Mouse (Mus musculus): ENCODE measurements around the gene Fkbp10.

The Fkbp10 gene

DNA sequence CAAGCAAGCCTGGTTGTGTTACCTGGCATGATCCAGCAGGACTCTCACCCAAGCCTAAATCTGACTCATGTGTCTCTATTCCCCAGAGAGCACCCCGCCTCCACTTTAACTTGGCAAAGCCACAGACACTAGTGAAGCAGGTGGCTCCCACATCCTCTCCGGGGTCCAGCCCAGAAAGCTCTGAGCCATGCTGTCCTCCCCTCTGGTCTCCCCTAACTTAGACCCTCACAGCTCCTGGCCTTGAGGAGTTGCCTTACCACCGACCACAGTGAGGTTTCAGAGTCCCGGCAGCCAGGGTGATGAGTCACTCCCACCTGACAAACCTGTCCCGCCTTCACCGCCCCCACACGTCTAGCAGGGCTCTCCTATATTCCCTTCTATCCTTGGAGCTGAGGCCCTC, 21.8 kb upstream of the Fkbp10 start:
- DNase-seq (ENCODE audit: low read depth, low spot score), result no peak

DNA sequence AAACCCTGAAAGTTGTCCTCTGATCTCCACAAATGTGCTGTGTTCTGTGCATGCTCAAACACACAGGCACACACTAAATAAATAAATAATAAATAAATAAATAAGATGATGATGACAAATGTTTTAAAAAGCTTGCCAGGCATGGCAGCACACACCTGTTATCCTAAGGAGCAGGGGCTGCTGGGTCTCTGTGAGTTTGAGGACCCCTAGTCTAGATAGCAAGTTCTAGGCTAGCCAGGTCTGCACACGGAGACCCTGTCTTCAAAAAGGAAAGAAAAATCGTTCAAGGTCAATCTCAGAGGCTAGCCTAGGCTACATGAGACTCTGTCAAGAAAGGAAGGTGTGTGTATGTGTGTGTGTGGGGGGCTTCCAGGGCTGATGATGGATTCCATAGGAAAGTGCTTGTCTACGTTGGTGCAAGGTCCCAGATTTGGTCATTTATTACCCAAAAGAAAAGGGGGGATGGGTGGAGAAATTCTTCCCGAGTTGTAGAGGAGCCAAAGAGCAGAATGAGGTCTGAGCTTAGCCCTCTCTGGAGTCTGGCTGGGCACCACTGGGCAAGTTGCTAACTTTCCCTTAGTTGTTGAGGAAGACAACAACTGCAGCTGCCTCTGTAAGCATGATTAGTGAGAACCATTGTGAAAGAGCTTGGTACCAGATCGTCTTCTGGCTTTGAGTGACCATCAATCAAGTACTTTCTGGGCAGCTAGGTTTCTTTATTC, 21.0 kb upstream of the Fkbp10 start:
- DNase-seq (ENCODE audit: low read depth, low spot score), result no peak

DNA sequence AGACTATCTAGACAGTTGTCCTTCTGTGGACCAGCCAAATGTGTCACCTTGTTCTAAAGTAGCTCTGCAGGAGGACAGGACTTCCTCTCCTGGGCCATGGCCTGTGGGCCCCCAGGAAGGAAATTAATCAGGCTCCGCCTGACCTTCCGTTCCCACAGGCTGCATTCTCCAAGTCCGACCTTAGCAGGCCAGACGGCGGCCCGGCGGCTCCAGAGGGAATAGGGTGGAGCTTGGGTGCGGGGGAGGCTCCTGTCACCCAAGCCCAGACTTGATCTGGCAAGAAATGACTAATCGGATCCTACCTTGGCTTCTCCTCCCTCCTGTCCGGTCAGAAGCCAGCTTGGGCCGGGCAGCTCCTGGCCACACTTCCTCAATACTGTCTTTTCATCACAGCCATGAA, 20.3 kb upstream of the Fkbp10 start:
- peak; percentile 65 for DNase-seq (ENCODE audit: low read depth, low spot score)

DNA sequence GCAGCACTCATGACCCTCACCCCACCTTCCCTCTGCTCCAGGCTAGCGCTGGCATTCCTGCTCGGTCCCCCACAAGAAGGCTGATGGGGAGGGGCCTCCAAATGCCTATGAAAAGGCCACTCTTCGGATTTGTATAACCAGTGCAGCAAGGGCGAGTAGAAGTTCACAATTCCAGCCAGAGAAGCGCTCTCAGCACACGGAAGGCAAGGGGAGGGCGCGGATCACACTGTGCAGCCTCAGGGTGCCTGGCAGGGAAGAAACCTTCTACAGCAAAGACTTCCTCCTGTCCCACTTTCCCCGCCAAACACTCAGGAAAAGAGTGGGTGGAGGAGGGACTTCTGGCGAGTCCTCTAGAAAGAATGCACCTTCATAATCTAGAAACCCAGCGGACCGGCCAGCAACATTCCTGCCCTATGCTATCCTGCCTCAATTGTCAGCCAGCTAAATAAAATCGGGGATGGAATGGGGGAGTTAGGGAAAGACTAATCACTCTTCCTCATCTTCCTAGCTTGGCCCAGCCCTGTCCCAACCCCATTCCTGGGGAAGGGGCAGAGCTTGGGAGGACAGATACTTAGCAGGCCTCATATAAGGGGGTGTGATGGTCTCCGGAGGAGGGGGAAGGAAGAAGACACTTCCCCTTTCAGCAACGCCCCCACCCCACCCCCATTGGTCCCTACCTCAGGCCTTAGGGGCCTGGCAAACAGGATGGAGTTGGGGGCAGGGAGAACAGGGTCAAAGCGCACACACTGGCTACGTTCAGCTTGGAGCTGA, 19.5 kb upstream of the Fkbp10 start:
- peak; percentile 95 for DNase-seq (ENCODE audit: low read depth, low spot score)

DNA sequence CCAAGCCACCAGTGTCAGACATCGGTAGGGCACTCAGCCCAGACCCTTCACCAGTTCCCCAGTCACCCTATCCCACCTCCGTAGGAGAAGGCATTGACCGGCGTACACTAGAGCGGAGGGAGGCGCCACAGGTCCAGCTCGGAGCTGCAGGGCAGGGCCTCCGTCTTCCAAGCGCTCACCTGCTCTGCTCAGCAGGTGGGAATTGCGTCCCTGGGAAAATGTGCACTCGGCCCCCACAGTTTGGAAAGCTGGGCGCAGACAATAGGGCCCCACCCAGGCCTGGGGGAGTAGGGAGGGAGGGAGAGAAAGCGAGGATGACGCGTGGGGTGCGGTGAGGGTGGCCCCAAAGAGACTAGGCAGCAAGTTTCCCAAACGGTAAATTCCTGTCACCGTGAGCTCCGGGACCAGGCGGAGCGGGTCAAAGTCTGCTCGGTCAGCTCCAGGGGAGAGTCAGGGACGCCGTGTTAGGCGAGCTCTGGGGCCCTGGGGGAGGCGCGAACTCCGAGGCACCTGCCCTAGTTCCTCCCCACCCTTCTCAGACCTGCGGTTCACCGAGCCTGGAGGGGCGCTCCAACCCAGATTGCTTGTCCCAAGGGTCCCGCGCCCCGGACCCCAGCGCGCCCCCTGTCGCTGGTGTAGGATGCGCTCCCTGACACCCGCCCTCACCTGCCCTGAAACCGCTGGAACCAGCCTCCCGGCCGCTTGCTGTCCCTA, 18.5 kb upstream of the Fkbp10 start:
- DNase-seq (ENCODE audit: low read depth, low spot score), result peak; percentile 76

DNA sequence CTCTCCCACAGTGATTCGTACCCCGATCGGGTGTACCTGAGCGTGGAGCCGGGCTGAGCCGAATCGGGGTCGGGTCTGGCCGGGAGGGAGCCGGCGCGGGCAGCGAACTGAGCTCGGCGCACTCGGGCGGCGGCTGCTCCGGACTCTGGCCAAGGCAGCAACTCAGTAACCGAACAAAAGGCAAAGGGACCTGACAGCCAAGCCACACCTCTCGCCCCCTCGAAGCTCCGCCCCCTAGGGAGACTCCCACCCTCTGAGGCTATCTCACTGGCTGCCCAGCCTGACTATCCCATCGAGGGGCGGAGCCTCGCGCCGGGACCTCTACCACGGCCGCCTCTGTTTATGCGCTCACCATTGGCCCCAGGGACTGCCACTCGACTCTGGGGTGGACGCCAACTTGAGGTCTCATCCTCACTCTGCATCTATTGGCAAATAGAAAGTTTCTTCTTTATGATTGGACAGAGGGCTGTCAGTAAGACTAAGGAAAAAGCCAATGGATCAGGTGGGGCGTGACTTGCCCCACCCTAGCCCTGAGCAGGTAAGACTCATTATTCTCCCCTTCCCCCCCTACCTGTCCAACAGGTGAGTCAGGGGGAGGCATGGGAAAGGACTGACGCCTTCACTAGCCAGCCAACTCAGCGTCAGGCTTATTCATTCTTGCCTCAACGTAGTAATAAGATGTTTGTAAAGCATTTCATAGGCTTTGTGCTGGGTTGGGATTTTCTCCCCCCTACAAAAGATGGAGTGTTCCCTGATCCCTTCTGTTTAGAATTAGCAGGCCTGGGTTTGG, 17.7 kb upstream of the Fkbp10 start, which contains the start of gene Jup:
Jup (minus strand) TSS at position 164 of the 790 bp plus-strand sequence.
- peak; percentile 100 for DNase-seq (ENCODE audit: low read depth, low spot score)

DNA sequence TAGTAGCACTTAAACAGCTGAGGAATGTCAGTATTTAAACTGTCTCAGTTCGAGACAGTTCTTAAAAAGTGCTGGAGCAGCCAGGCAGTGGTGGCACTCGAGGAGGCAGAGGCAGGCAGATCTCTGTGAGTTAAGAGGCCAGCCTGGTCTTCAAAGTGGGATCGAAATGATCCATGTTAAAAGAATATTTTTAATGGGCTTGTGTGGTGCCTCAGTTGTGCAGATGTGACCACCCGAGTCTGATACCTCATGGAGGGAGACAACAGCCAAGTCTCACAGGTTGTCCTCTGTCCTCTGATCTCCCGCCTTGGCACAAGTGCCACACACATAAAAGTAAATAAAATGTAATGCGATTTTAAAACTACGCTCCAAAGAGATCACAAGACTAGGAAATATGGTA, 17.0 kb upstream of the Fkbp10 start:
- DNase-seq (ENCODE audit: low read depth, low spot score), result no peak

DNA sequence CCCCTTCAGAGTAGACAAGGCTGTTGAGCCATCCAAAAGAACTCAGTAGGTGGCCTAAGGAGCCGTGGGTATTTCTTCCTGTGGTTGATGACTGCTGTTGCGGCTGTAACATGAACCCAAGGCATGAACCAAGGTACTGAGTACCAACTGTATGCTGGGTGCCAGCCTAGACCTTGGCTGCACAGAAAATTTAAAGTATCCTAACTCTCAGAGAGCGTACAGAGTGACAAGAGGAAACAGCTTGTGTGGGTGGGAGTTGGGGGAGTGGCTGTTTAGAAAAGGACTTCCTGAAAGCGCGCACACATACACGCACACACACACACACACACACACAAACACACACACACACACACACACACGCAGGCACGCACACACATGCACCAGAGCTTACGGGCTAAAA, 16.2 kb upstream of the Fkbp10 start:
- DNase-seq (ENCODE audit: low read depth, low spot score), result peak; percentile 48

DNA sequence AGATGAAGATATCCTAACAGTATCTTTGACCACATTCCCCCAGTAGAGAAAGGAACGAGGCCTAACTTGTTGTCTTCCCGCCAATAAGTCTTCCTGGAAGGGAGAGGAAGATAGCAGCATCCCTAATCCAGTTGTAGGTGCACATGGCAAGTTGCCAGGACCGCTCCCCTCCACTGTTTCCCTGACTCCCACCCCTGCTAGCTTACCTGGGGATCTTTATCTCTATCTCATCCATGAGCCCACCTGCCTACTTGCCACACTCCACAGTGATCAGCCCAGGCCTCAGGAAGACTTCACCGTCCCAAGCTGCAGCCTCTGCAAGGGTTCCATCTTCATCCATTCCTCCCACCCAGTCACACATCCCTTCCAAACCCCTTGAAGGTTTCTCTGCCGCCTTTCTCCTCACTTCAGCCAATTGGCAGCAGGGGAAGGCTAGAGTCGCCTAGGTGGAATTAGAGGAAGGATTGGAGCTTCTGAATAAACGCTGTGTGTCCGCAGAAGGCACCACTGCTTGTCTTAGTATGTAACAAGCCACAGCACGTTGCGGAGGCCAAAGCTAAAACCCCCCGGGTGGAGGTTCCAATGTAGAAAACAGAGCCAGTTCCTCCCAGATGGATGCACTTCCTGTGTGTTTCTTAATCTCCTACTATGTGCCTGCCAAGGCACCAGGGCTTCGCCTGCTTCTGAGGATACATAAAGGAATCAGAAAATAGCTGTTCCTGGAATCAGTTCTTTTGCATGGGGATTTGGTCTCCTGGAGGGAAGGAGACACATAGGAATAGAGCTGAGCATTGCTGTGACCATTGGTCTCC, 15.6 kb upstream of the Fkbp10 start:
- DNase-seq (ENCODE audit: low read depth, low spot score), result no peak

DNA sequence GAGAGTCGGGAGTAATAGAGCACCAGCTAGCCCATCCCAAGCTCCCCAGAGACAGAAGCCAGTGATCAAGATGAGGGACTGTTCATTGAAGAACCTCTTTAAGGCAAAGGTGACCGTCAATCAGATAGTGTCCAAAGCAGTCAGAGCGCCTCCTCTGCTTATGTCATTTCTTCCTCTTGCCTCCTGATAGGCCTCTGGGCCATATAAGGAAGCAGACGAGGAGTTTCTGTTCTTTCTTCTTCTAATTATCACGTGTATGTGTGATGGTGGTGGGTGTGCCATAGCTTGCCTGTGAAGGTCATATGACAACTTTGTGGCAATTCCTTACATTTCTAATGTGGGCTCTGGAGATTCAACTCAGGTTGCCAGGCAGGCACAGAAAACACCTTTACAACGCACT, 14.7 kb upstream of the Fkbp10 start:
- DNase-seq (ENCODE audit: low read depth, low spot score), result no peak

DNA sequence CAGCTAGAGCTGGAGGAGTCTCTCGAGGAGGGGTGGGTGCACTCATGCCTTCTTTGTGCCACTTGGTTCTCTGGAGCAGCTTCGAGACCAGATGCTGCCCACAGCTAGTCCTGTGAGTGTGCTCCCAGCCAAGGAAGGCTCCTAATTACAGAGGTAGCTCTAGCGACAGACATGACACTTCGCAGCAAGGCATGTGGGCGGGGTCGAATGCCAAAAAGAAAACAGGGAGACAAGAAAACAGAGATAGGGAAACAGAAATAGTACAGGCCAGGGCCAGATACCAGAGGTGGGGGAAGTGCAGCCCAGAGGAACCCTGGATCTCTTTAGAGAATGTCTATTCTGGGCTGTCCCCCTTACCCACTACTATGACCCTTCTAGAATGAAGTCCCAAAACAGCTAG, 13.3 kb upstream of the Fkbp10 start:
- DNase-seq (ENCODE audit: low read depth, low spot score), result no peak

DNA sequence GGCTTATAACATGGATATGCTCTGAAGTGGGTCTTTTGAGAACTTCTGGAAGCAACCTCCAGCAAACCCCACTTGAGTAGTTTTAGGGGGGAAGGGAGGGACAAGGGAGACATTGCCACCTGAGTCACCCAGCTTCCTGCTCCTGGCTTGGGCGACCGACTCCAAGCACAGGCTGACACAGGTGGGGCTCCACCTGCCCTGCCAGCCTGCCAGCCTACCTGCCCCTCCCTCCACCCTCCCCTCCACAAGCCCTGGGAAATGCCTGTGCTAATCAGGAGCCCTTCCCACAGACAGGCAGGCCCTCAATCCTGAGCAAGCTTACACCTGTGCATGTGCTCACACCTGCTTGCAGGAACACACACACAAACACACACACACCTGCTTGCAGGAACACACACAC, 12.8 kb upstream of the Fkbp10 start:
- no peak for DNase-seq (ENCODE audit: low read depth, low spot score)

DNA sequence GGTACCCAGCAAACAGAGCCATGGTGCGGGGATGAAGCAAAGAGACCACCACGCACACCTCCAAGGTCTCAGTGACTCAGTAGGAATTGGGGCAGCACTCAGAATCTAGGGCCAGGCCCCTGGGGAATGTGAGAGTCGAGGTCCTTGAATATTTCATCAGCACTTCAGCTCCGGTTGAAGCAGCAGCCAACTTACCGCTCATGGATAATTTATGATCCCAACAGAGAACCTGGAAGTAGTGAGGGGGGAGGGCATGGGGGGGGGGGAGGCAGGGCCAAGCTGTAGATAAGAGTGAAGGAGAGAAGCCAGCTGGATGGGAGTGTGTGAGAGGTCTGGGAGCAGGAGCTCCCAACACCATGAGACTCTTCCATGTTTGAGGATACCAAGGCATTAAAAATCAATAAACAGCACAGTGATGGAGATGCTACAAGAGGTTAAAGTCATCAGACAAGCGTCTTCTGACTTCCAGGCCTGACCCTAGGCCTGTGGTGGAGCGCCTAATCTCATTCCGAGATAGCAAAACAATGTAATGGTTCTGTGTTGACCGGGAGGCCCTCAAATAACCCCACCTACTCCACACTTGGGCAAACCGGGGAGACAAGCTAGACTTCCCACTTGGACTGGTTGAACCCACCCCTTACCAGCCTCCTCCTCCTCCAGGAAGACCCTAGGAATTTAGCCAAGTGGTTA, 11.9 kb upstream of the Fkbp10 start:
- no peak for DNase-seq (ENCODE audit: low read depth, low spot score)

DNA sequence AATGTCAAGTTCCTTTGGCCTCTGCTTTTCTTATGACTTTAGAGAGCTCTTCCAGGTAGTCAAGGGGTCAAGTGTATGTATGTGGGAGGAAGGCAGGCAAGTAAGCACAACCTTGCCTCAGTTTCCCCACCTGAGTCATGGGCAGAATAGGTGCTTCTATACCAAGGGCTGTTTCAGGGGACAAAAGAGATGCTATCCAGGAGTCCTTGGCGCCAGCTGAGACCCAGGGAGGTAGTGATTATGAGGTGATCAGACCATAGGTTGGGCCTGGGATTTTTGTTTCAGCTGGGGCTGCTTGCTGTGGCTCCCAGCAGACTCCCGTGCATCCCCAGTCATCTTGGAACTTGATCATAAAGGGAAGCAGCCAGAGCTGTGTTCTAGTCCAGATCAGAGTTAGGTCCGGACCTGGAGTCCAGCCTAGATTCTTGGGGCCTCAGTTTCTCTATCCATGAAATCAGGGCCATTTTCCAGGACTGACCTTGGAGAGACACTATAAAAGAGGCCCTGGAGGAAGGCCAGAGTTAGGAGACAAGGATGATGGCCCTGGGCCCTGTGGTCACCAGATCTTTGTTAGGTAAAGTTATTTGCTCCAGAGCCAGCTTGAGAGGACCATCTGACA, 10.9 kb upstream of the Fkbp10 start:
- no peak for DNase-seq (ENCODE audit: low read depth, low spot score)

DNA sequence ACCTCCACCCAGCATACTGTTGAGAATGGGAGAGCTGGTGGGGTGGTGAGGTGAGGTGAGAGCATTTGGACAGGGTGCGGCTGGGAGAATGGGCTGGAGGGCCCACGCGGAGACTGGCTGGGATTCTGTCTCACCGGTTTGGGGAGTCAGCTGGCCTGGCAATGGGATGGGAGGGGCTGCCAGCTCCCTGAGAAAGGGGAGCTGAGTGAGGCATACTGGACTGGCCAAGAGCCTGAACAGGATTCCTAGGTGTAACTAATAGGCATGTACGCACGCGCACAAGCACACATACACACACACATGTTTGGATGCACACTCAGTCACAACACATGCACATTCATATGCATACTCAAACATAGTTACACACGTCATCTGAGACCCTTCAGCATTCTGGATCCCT, 9.2 kb upstream of the Fkbp10 start:
- DNase-seq (ENCODE audit: low read depth, low spot score), result no peak

DNA sequence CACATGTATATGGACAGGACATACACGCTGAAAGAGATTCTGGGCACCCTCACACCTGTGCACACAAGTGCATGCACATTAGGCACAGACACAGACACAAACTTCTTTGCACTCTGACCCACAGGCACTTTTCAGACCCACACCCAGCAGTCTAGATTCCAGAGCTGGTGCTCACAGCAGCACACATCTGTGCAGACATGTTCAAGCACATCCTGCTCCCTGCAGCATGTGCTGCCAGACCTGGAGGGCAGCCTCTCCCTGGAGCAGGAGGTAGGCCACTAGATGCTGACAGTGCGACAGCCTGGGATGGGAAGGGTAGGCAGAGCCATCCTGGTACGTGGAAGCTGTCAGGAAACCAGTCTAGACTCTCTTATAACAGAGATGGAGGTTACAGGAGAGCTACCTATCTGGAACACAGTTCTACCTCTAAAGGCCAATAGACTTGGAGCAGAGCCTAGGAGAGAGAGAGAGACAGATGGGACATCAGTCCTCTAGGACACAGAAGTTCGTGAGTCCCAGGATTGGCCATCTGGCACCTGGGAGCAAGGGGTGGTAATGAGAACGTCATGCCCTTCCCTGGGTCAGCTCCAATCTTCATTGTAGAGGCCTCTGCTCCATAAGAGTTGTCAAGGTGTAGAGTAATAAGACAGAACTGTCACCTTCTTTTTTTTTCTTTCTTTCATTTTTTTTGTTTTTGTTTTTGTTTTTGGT, 8.3 kb upstream of the Fkbp10 start:
- DNase-seq (ENCODE audit: low read depth, low spot score), result no peak

DNA sequence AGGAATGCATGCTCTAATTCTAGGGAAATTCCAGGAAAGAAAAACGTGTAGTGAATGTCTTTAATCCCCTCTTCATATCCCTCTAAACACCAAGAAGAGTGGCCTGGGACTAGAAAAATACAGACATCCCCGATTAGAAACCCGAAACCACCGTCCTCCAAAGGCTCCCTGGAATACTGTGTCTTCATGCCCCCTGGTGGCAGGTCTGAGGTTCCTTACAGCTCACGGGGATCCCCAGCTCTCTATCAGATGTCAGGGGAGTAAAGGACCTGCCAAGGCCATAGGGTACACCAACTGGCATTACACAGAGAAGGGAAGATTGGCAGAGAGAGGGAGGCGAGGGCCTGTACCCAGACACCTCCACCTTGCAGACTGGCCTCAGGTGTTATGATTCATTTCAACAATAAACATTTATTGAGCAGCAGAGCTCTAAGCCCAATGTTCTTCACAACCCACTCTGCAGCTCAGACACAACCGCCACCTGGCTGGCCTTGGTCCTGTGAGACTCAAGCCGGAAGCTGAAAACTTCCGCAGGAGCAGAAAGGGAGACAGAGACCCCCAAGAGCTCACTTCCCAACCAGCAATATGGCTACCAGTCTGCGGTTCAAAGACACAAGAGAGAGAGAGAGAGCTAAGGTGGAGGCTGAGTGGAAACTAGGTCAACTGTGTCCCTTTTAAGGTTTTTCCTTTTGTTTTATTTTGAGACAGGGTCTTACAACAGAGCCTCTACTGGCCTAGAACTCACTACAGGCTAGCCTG, 7.2 kb upstream of the Fkbp10 start:
- peak; percentile 84 for DNase-seq (ENCODE audit: low read depth, low spot score)

DNA sequence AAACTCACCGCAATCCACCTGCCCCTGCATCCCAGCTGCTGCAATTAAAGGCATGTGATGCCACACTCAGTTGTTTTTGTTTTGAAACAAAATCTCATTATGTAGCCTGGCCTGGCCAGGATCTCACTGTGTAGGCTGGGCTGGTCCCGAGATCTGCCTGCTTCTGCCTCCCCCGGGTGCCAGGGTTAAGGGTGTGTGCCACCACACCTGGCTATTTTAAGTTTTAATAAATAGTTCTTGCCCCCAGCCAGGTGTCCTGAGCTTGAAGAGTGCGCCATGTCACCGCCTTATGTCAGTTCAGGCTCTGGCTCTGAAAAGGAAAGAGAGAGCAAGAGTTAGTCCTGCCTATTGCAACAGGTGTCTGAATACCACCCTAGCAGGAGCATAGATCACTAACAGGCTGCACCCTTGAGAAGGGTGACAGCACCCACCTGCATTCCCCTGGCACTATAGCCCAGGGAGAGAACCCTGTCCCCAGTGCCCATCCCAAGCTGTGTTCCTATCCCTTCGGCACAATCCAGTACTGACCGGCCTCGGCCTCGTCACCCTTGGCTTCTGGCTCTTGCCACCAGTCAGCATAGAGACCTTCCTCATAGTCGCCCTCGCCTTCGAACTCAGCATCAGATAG, 6.5 kb upstream of the Fkbp10 start:
- DNase-seq (ENCODE audit: low read depth, low spot score), result no peak

All from R1 (cell line).